Mouse (Mus musculus) frontal cortex, postnatal 36 days (tissue): ENCODE measurements around the gene Gm10300.

Experiments
- DNase-seq, 2 experiments: peaks; one replicate each; pipeline ENCODE4 v3.0.0; 2022; ENCODE audit warnings: low spot score in 2 of 2

Gm10300 gene

GRCm38 (mm10) chr4:132074077-132074932 lies at the start of gene Gm10300:
Gm10300 (plus strand) TSS chr4:132074697.
- DNase-seq: peak in 1 of 2 experiments; percentile 23

- DNase-seq: no peak
Observed at GRCm38 (mm10) chr4:132025264-132025663, 49.2 kb upstream of the Gm10300 start.

- DNase-seq: no peak
Observed at GRCm38 (mm10) chr4:132025738-132026527, 48.6 kb upstream of the Gm10300 start.

GRCm38 (mm10) chr4:132027167-132027566 lies 47.3 kb upstream of the Gm10300 start:
- no peak for DNase-seq

GRCm38 (mm10) chr4:132027806-132028205 lies 46.7 kb upstream of the Gm10300 start:
- DNase-seq: no peak

- DNase-seq: no peak
Observed at GRCm38 (mm10) chr4:132029851-132030741, 44.4 kb upstream of the Gm10300 start.

GRCm38 (mm10) chr4:132033183-132033582 lies 41.3 kb upstream of the Gm10300 start:
- DNase-seq: no peak

GRCm38 (mm10) chr4:132034242-132034641 lies 40.3 kb upstream of the Gm10300 start:
- no peak for DNase-seq

- DNase-seq: no peak
Observed at GRCm38 (mm10) chr4:132037137-132037536, 37.4 kb upstream of the Gm10300 start.

GRCm38 (mm10) chr4:132037991-132038390 lies 36.5 kb upstream of the Gm10300 start:
- no peak for DNase-seq

GRCm38 (mm10) chr4:132038809-132039208 lies 35.7 kb upstream of the Gm10300 start:
- no peak for DNase-seq

- DNase-seq: no peak
Observed at GRCm38 (mm10) chr4:132039521-132039920, 35.0 kb upstream of the Gm10300 start.

GRCm38 (mm10) chr4:132039975-132040645 lies 34.4 kb upstream of the Gm10300 start:
- DNase-seq: no peak

GRCm38 (mm10) chr4:132041471-132042332 lies 32.8 kb upstream of the Gm10300 start:
- DNase-seq: no peak

- DNase-seq: peak in 1 of 2 experiments; percentile 6
Observed at GRCm38 (mm10) chr4:132043726-132044125, 30.8 kb upstream of the Gm10300 start.

- DNase-seq: peak; percentile 13 to 19
Observed at GRCm38 (mm10) chr4:132048011-132048991, 26.2 kb upstream of the Gm10300 start.

- DNase-seq: peak; percentile 67 to 77
Observed at GRCm38 (mm10) chr4:132048995-132049404, 25.5 kb upstream of the Gm10300 start.

GRCm38 (mm10) chr4:132049549-132050200 lies 24.8 kb upstream of the Gm10300 start:
- no peak for DNase-seq
